Mouse (Mus musculus): ENCODE measurements at regions not wholly inside any gene's neighbourhood (a gene's known extent, or its start where the extent isn't known, plus 50 kb on each side); places are given as distances from the start of the nearest gene placed in this dataset.

DNA sequence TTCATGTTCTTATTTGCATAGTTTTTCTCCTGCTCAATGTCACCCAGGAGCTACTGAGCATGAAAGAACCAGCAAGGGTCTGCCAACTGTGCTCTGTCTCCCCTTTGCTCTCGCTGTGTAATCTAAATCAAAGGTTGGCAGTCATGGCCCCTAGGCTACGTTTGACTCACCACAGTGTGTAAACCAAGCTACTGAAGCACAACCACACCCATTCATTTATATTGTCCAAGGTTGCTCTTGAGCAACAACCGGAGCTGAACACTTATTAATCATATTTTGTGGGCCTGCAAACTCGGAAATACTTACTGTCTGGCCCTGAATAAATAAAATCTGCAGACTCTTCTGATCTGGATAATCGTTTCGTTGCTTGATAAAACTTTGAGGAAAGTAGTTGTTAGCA lies 826.3 kb downstream of the Efna5 start:
- no peak for ATAC-seq (replicated peaks; ENCODE audit: low FRiP score)
- WGBS: 72% methylated on average over 6 of the region's 6 CpGs
- H3K27me3 ChIP-seq (ENCODE audit: control insufficient read depth, insufficient read depth, low read length): no peaks in the 10 kb centered on the region
- H3K36me3 ChIP-seq (ENCODE audit: control insufficient read depth, insufficient read depth, low read length): no peaks in the 10 kb centered on the region
- H3K9me3 ChIP-seq (ENCODE audit: control insufficient read depth, low read length): no peaks in the 10 kb centered on the region
- DNase-seq (ENCODE audit: low spot score): no peak
- no peaks in the 10 kb centered on the region for H3K4me1 ChIP-seq (replicated peaks; ENCODE audit: control insufficient read depth, insufficient read depth, low read length)
- H3K27ac ChIP-seq (ENCODE audit: low read depth, low read length): no peak overlapping the region
- H3K4me3 ChIP-seq (ENCODE audit: low read depth, low read length): no peak overlapping the region
- no peak overlapping the region for H3K9ac ChIP-seq (ENCODE audit: low read length)
- H3K4me2 ChIP-seq (ENCODE audit: low read depth, low read length, severe bottlenecking): no peak overlapping the region

GRCm38 (mm10) chr17:62048989-62049388 lies 832.1 kb downstream of the Efna5 start:
- Histone ChIP-seq H3K4me3 (ENCODE audit: low read depth, low read length) (no peak overlapping the region), H3K9me3 (ENCODE audit: control insufficient read depth, low read length) (no peaks in the 10 kb centered on the region), H3K4me1 (replicated peaks; ENCODE audit: control insufficient read depth, insufficient read depth, low read length) (no peaks in the 10 kb centered on the region), H3K27ac (ENCODE audit: low read depth, low read length) (no peak overlapping the region), H3K9ac (ENCODE audit: low read length) (no peak overlapping the region), H3K36me3 (ENCODE audit: control insufficient read depth, insufficient read depth, low read length) (no peaks in the 10 kb centered on the region), H3K4me2 (ENCODE audit: low read depth, low read length, severe bottlenecking) (no peak overlapping the region), H3K27me3 (ENCODE audit: control insufficient read depth, insufficient read depth, low read length) (no peaks in the 10 kb centered on the region)
- 79% methylated on average over 3 of the region's 3 CpGs for WGBS
- no peak for ATAC-seq (replicated peaks; ENCODE audit: low FRiP score)
- DNase-seq (ENCODE audit: low spot score): no peak

- no peak overlapping the region for H3K4me2 ChIP-seq (ENCODE audit: low read depth, low read length, severe bottlenecking)
- no peak for ATAC-seq (replicated peaks; ENCODE audit: low FRiP score)
Observed at GRCm38 (mm10) chr17:62030614-62031013, 850.5 kb downstream of the Efna5 start.

More at GRCm38 (mm10) chr17:62030614-62031013, 850.5 kb downstream of the Efna5 start:
- H3K4me1 ChIP-seq (replicated peaks; ENCODE audit: control insufficient read depth, insufficient read depth, low read length): no peaks in the 10 kb centered on the region
- no peaks in the 10 kb centered on the region for H3K9me3 ChIP-seq (ENCODE audit: control insufficient read depth, low read length)
- no peak overlapping the region for H3K4me3 ChIP-seq (ENCODE audit: low read depth, low read length)
- no peaks in the 10 kb centered on the region for H3K27me3 ChIP-seq (ENCODE audit: control insufficient read depth, insufficient read depth, low read length)
- H3K9ac ChIP-seq (ENCODE audit: low read length): no peak overlapping the region
- WGBS: 69% methylated on average over 1 of the region's 1 CpGs
- H3K27ac ChIP-seq (ENCODE audit: low read depth, low read length): no peak overlapping the region
- no peak for DNase-seq (ENCODE audit: low spot score)
- H3K36me3 ChIP-seq (ENCODE audit: control insufficient read depth, insufficient read depth, low read length): no peaks in the 10 kb centered on the region

Data from forebrain, embryonic 11.5 days (tissue).